Mouse (Mus musculus) embryonic fibroblast, embryonic 13.5 days (primary cell): ENCODE measurements around the gene Cacna1a.

Source experiments
- CTCF ChIP-seq: IDR thresholded peaks from 2 replicates; pipeline ENCODE4 v1.5.1; 2011; ENCODE audit warnings: mild to moderate bottlenecking, control low read depth, low read length, moderate library complexity, borderline replicate concordance; ENCODE audit not compliant: insufficient read depth
- POLR2A ChIP-seq: IDR thresholded peaks from 2 replicates; pipeline ENCODE4 v1.6.1; 2011; ENCODE audit warnings: low read depth, mild to moderate bottlenecking, control low read depth, low read length, moderate library complexity

DNA sequence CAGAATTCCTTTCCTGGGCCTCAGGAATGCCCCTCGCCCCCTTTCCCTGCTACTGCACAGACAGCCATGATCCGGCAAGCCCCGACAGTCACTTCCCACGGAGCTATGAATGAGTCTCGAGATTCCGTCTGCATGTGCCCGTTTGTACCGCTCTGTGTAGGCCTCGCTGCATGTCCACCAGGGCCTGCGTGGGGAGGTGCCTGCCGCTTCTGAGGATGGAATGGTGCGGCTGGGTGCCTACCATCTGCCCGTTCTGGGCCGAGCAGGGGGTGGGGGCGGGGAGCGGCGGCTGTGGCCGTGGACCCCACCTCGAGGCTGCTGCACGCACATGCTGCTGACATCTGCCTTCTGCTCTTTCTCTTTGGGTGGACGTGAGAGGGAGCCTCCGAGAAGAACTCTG is 228.8 kb downstream of the Cacna1a start:
- TF ChIP-seq CTCF (no peak), POLR2A (no peak)
